Mouse (Mus musculus) spleen, adult 18-20 months (tissue): Measurements from ENCODE around the gene Cyp2f2.

Experiments
- DNase-seq, 2 experiments: peaks; one replicate each; pipeline ENCODE4 v3.0.0; 2022; ENCODE audit warnings: mixed read lengths in 2 of 2

Gene Cyp2f2

GRCm38 (mm10) chr7:27180036-27180435, 60.3 kb downstream of the Cyp2f2 start:
- DNase-seq = no peak

DNA sequence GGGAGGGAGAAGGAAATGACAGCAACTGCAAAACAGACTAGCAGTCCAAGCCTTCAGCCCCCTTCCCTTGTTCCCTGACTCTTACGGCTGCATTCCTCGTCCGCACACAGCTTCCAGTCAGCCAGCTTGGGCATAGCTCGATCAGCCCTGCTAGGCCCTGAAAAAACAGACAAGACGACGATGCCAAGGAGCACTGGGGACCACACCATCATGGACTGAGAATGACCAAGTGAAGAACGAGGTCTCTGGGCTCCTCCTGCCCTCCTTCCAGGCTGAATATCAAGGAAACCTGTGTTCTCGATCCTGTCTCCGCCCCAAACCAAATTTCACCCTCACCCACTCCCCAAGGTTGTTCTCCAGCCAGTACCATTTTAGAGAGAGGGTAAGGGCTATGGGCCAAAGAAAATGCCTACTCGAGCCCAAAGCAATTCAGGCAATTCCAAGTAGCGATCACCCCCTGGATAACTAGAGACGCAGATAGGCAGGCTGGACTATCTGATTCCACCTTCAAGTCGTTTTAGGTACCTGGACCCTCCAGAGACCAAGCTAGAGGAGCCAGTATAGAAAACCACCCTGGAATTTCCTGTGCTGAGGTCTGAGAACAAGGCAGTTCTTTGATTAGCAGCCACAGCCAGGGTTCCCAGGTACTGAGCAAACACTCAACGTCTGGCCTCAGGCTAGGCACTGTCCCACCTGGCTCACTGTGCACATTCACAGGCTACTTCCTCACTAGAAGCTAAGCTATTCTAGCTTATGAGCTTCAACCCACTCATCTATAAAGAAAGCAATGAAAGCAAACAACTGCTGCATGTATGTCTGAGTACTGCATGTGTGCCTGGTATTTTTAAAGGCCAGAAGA, 61.4 kb downstream of the Cyp2f2 start, which contains the start of the genes Gm21983 and Mia:
Gene Gm21983 (minus strand): TSS at position 250 of the 859 bp plus-strand sequence.
Gene Mia (minus strand): TSS at position 321 of the 859 bp plus-strand sequence.
- no peak for DNase-seq

- DNase-seq = no peak
Observed at GRCm38 (mm10) chr7:27182498-27182897, 62.8 kb downstream of the Cyp2f2 start.
